Mouse (Mus musculus) neural tube, embryonic 11.5 days (tissue): Measurements from ENCODE around the gene Mre11a. TPM values are rescaled to one million over a fixed set of nuclear protein-coding genes. Genes with fewer than 3 reads are reported as not detected.

Source experiments
- ATAC-seq: fragments of 200-750 bp; cut with Nextera tagmentation; 2 replicates; pipeline ENCODE4 v1.8.0; 2017; ENCODE audit warnings: moderate number of reproducible peaks, mild to moderate bottlenecking, moderate TSS enrichment, moderate library complexity; ENCODE audit not compliant: insufficient read depth, low FRiP score, low TSS enrichment
- DNase-seq: peaks from one replicate; pipeline ENCODE4 v3.0.0-alpha.2; 2015; ENCODE audit warnings: low spot score
- H3K27ac ChIP-seq: fragments of 300-500 bp; sonication (generic); 2 replicates; pipeline ENCODE4 v1.5.1; 2014; ENCODE audit warnings: low read depth, mild to moderate bottlenecking, low read length
- H3K27me3 ChIP-seq: fragments of 300-500 bp; sonication (generic); 2 replicates; pipeline ENCODE4 v1.6.1; 2014; ENCODE audit warnings: mild to moderate bottlenecking, low read length, mixed read lengths; ENCODE audit not compliant: control insufficient read depth, insufficient read depth
- H3K36me3 ChIP-seq: fragments of 300-500 bp; sonication (generic); 2 replicates; pipeline ENCODE4 v1.6.1; 2014; ENCODE audit warnings: mild to moderate bottlenecking, low read length, moderate library complexity, mixed read lengths; ENCODE audit not compliant: control insufficient read depth, insufficient read depth
- H3K4me1 ChIP-seq: fragments of 300-500 bp; sonication (generic); 2 replicates; pipeline ENCODE4 v1.6.1; 2014; ENCODE audit warnings: low read length, mixed read lengths; ENCODE audit not compliant: control insufficient read depth, insufficient read depth
- H3K4me2 ChIP-seq: fragments of 300-500 bp; sonication (generic); 2 replicates; pipeline ENCODE4 v1.6.1; 2014; ENCODE audit warnings: low read depth, mild to moderate bottlenecking, moderate library complexity
- H3K4me3 ChIP-seq: fragments of 300-500 bp; sonication (generic); 2 replicates; pipeline ENCODE4 v1.5.1; 2014; ENCODE audit warnings: low read depth, low read length
- H3K9ac ChIP-seq: fragments of 300-500 bp; sonication (generic); 2 replicates; pipeline ENCODE4 v1.6.1; 2014; ENCODE audit warnings: mild to moderate bottlenecking, low read length
- H3K9me3 ChIP-seq: fragments of 300-500 bp; sonication (generic); 2 replicates; pipeline ENCODE4 v1.6.1; 2016; ENCODE audit warnings: low read length; ENCODE audit not compliant: control insufficient read depth
- WGBS: fragments of 180-500 bp; shearing (Covaris S2); extraction: QIAGEN DNeasy Blood & Tissue Kit; methylation state at CpG from one replicate; pipeline ENCODE4 v1.1.7; 2014; 5-methylcytosine and 5-hydroxymethylcytosine counted together
- polyA plus RNA-seq: library from polyadenylated mRNA; unstranded; fragments of >200 nt; fragmentation: Nextera tagmentation; extraction: Ambion mirVana; gene quantifications from 2 replicates; pipeline ENCODE4 v1.2.1, GENCODE M21; 2014

Mre11a gene
- polyA plus RNA-seq, 1 experiment from 2014 or later: 29.8 TPM

- H3K36me3 ChIP-seq: no peaks in the 10 kb centered on the region
- 63% methylated on average over 4 of the region's 4 CpGs for WGBS
- no peak for DNase-seq
Measured at GRCm38 (mm10) chr9:14856922-14857654, 72.6 kb downstream of the Mre11a start.

GRCm38 (mm10) chr9:14858170-14858706, 73.8 kb downstream of the Mre11a start:
- Histone ChIP-seq H3K4me1 (peaks cover 3% of the 10 kb centered on the region; the same call in 1 of the 2 replicates), H3K4me3 (no peak overlapping the region), H3K36me3 (no peaks in the 10 kb centered on the region), H3K9me3 (no peaks in the 10 kb centered on the region), H3K27me3 (peaks cover 18% of the 10 kb centered on the region), H3K4me2 (no peak overlapping the region), H3K27ac (no peak overlapping the region), H3K9ac (no peak overlapping the region)
- ATAC-seq (no peak), DNase-seq (no peak)
- 66% methylated on average over 7 of the region's 7 CpGs for whole genome bisulfite sequencing

More at GRCm38 (mm10) chr9:14856922-14857654, 72.6 kb downstream of the Mre11a start:
- Histone ChIP-seq H3K4me3 (no peak overlapping the region), H3K27me3 (peaks cover 18% of the 10 kb centered on the region), H3K4me2 (no peak overlapping the region), H3K27ac (no peak overlapping the region), H3K4me1 (peaks cover 3% of the 10 kb centered on the region; the same call in 1 of the 2 replicates), H3K9me3 (no peaks in the 10 kb centered on the region), H3K9ac (no peak overlapping the region)
- ATAC-seq: no peak

GRCm38 (mm10) chr9:14858782-14859181, 74.3 kb downstream of the Mre11a start:
- H3K9ac ChIP-seq: no peak overlapping the region
- H3K9me3 ChIP-seq: no peaks in the 10 kb centered on the region
- peaks cover 3% of the 10 kb centered on the region; the same call in 1 of the 2 replicates for H3K4me1 ChIP-seq
- H3K27ac ChIP-seq: no peak overlapping the region
- H3K4me2 ChIP-seq: no peak overlapping the region
- ATAC-seq (no peak), DNase-seq (no peak)
- WGBS: 77% methylated on average over 3 of the region's 3 CpGs
- H3K4me3 ChIP-seq: no peak overlapping the region
- peaks cover 18% of the 10 kb centered on the region for H3K27me3 ChIP-seq
- no peaks in the 10 kb centered on the region for H3K36me3 ChIP-seq

DNA sequence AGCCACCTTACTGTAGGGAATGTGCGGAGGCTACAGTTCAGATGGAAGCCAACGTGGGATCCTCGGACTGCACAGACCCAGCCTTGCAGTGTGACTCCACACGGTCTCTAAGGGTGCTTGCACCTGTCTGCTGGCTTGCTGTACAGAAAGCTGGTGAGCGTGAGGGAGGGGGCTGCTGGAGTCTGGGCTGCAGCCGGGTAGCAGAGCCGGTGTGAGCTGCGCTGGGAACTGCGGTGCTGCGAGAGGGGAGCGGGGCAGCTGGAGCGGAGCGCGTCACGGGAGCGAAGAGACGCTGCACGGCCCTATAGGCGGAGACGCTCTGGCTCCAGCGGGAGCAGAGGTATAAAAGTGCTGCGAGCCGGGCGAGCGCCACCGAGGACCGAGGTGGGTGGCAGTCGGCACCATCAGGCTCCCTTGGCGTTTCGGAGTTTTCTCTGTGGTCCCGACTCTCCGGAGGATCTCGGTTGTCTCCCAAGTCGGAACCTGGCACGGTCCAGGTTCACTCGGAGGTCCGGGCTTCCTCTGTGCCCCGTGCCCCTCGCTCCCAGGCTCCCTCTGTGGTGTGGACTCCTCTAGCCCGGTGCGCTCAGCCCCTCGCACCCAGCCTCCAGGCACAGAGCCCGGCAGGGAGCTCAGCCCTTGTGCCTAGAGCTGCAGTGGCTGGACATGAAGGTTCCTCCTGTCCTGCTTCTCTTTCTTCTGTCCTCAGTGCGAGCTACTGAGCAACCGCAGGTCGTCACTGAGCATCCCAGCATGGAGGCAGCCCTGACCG, 75.6 kb downstream of the Mre11a start, which contains the start of gene Gpr83:
Gene Gpr83, plus strand, starts transcription at position 343 of the 772 bp plus-strand sequence.
- no peaks in the 10 kb centered on the region for H3K9me3 ChIP-seq
- H3K36me3 ChIP-seq: no peaks in the 10 kb centered on the region
- peak within 1 kb of the TSS; percentile 42 for H3K4me3 ChIP-seq
- peaks cover 18% of the 10 kb centered on the region for H3K27me3 ChIP-seq
- peak within 1 kb of the TSS; percentile 42 for H3K9ac ChIP-seq
- WGBS: 3% methylated on average over 47 of the region's 47 CpGs
- ATAC-seq (peak; percentile 90), DNase-seq (peak; percentile 70)
- no peak within 1 kb of the TSS for H3K27ac ChIP-seq
- peaks cover 3% of the 10 kb centered on the region; the same call in 1 of the 2 replicates for H3K4me1 ChIP-seq
- H3K4me2 ChIP-seq: peak within 1 kb of the TSS; percentile 90

DNA sequence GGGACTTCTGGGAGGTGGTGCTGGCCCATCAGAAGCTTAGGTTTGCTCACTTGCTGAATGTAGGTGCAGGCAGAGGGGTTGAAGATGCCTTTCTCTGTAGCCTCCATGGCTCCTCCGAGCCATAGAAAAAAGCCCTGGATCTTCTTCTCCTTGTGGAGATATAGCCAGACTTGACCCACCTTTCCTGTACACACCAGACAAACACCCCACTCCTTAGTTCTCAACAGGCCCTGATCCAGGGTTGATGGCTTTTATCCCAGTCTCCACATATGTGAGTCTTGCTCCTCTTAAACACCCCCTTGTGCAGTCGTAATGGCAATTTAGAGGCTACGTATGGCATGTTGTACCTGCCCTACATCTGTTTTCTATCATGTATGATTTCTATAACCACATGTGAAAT, 78.7 kb downstream of the Mre11a start:
- Histone ChIP-seq H3K4me3 (no peak overlapping the region), H3K4me2 (no peak overlapping the region), H3K4me1 (peaks cover 3% of the 10 kb centered on the region; the same call in 1 of the 2 replicates), H3K36me3 (no peaks in the 10 kb centered on the region), H3K9ac (no peak overlapping the region), H3K27me3 (peaks cover 18% of the 10 kb centered on the region), H3K9me3 (no peaks in the 10 kb centered on the region), H3K27ac (no peak overlapping the region)
- DNase-seq (no peak), ATAC-seq (no peak)
- WGBS: 89% methylated on average over 3 of the region's 3 CpGs

DNA sequence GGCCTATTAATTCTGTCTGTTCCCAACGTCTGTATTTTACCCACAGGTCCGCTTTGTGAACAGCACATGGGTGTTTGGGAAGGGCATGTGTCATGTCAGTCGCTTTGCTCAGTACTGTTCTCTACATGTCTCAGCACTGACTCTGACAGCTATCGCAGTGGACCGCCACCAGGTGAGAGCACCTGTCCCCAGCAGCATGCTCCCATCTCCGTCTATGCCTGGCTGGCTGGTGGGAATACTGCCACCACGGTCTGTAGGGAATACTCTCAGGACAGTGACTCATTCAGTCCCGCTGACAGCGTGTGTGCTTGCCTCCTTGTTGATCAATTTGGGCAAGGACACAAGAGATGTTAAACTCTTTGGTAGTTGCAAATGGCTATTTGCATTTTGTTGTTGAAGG, 80.3 kb downstream of the Mre11a start:
- H3K27ac ChIP-seq: no peak overlapping the region
- peaks cover 3% of the 10 kb centered on the region; the same call in 1 of the 2 replicates for H3K4me1 ChIP-seq
- no peak for ATAC-seq
- no peak for DNase-seq
- H3K4me2 ChIP-seq: no peak overlapping the region
- H3K36me3 ChIP-seq: no peaks in the 10 kb centered on the region
- WGBS: 87% methylated on average over 9 of the region's 9 CpGs
- H3K27me3 ChIP-seq: peaks cover 13% of the 10 kb centered on the region; the same call in 1 of the 2 replicates
- H3K4me3 ChIP-seq: no peak overlapping the region
- H3K9me3 ChIP-seq: no peaks in the 10 kb centered on the region
- H3K9ac ChIP-seq: no peak overlapping the region

DNA sequence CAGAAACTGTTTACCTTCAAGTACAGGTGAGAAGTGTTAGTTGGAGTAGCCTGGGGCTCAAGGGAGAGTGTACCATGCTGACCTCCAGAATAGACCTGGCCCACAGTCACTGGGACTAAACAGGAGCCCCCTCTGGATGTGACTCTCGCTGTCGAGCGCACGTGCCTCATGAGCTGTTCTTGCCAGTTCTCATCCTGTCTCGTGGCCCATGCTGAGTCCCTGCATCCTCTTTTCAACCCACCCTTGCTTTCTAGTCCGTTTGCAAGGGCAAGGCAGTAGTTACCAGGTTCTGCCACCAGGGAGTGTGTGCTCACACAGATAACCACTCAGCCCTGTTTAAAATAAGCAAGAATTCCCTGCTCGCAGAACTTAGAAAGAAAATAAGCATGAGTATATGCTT, 82.5 kb downstream of the Mre11a start:
- ATAC-seq (0 out of 2 replicates have a peak, but pooled peaks have one; percentile 38), DNase-seq (peak; percentile 63)
- H3K9ac ChIP-seq: no peak overlapping the region
- 40% methylated on average over 7 of the region's 7 CpGs for WGBS
- no peak overlapping the region for H3K27ac ChIP-seq
- H3K27me3 ChIP-seq: no peaks in the 10 kb centered on the region
- no peak overlapping the region for H3K4me2 ChIP-seq
- no peak overlapping the region for H3K4me3 ChIP-seq
- peaks cover 5% of the 10 kb centered on the region; the same call in 1 of the 2 replicates for H3K4me1 ChIP-seq
- no peaks in the 10 kb centered on the region for H3K9me3 ChIP-seq
- no peaks in the 10 kb centered on the region for H3K36me3 ChIP-seq

DNA sequence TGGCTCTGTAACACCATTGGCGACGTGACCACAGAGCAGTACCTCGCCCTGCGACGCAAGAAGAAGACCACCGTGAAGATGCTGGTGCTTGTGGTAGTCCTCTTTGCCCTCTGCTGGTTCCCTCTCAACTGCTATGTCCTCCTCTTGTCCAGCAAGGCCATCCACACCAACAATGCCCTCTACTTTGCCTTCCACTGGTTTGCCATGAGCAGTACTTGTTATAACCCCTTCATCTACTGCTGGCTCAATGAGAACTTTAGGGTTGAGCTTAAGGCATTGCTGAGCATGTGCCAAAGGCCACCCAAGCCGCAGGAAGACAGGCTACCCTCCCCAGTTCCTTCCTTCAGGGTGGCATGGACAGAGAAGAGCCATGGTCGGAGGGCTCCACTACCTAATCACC, 83.9 kb downstream of the Mre11a start:
- 91% methylated on average over 8 of the region's 8 CpGs for WGBS
- ATAC-seq (no peak), DNase-seq (no peak)
- H3K4me1 ChIP-seq: peaks cover 5% of the 10 kb centered on the region; the same call in 1 of the 2 replicates
- no peak overlapping the region for H3K4me2 ChIP-seq
- H3K4me3 ChIP-seq: no peak overlapping the region
- H3K27ac ChIP-seq: no peak overlapping the region
- no peaks in the 10 kb centered on the region for H3K9me3 ChIP-seq
- H3K9ac ChIP-seq: no peak overlapping the region
- H3K27me3 ChIP-seq: no peaks in the 10 kb centered on the region
- no peaks in the 10 kb centered on the region for H3K36me3 ChIP-seq
